Mouse (Mus musculus) intestine, embryonic 15.5 days (tissue): ENCODE measurements around the gene Prkcq. TPM values are rescaled to one million over a fixed set of nuclear protein-coding genes. Genes with fewer than 3 reads are reported as not detected.

Experiments used
- ATAC-seq: fragments of 200-750 bp; cut with Nextera tagmentation; 2 replicates; pipeline ENCODE4 v1.8.0; 2017; ENCODE audit warnings: moderate TSS enrichment, moderate library complexity
- H3K27ac ChIP-seq: fragments of 300-500 bp; sonication (generic); 2 replicates; pipeline ENCODE4 v1.5.1; 2015; ENCODE audit warnings: mild to moderate bottlenecking, inconsistent platforms
- H3K27me3 ChIP-seq: fragments of 300-500 bp; sonication (generic); replicated peaks from 2 replicates; pipeline ENCODE4 v1.6.1; 2015; ENCODE audit warnings: inconsistent platforms
- H3K36me3 ChIP-seq: fragments of 300-500 bp; sonication (generic); 2 replicates; pipeline ENCODE4 v1.6.1; 2015; ENCODE audit warnings: inconsistent platforms
- H3K4me1 ChIP-seq: fragments of 300-500 bp; sonication (generic); replicated peaks from 2 replicates; pipeline ENCODE4 v1.6.1; 2015; ENCODE audit warnings: inconsistent platforms
- H3K4me2 ChIP-seq: fragments of 300-500 bp; sonication (generic); replicated peaks from 2 replicates; pipeline ENCODE4 v1.6.1; 2015; ENCODE audit warnings: mild to moderate bottlenecking, inconsistent platforms
- H3K4me3 ChIP-seq: fragments of 300-500 bp; sonication (generic); replicated peaks from 2 replicates; pipeline ENCODE4 v1.5.1; 2015; ENCODE audit warnings: inconsistent platforms
- H3K9ac ChIP-seq: fragments of 300-500 bp; sonication (generic); 2 replicates; pipeline ENCODE4 v1.6.1; 2015; ENCODE audit warnings: inconsistent platforms
- H3K9me3 ChIP-seq: fragments of 300-500 bp; sonication (generic); 2 replicates; pipeline ENCODE4 v1.6.1; 2016; ENCODE audit warnings: inconsistent platforms
- WGBS: fragments of 180-500 bp; shearing (Covaris S2); methylation state at CpG from one replicate; pipeline ENCODE4 v1.1.7; 2015; 5-methylcytosine and 5-hydroxymethylcytosine counted together
- polyA plus RNA-seq: library from polyadenylated mRNA; unstranded; fragments of >200 nt; fragmentation: Nextera tagmentation; extraction: Ambion mirVana; gene quantifications from 2 replicates; pipeline ENCODE4 v1.2.1, GENCODE M21; 2015

The Prkcq gene
- polyA plus RNA-seq, 1 experiment from 2014 or later: 2.0 TPM

DNA sequence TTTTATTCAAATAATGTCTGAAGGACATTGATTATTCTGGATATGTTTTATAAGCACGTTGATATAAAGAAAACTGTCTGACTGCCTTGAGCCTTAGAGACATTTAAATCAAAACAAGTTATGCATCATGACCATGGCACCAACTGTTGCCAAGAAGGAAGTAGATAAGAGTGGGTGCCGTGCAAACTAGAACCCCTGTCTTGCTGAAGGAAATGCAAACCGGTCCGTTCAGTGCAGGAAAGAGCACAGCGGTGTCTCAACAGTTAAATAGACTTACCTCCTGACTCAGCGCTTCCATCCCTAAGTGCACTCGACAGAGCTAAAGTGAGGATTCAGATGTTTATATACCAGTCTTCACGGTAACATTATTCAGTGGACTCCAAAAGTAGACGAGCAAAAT is 36.4 kb downstream of the Prkcq start:
- ATAC-seq: no peak
- Histone ChIP-seq H3K27ac (no peak overlapping the region), H3K4me3 (no peak overlapping the region), H3K27me3 (no peaks in the 10 kb centered on the region), H3K9ac (no peak overlapping the region), H3K4me2 (no peak overlapping the region), H3K9me3 (no peaks in the 10 kb centered on the region), H3K36me3 (no peaks in the 10 kb centered on the region), H3K4me1 (no peaks in the 10 kb centered on the region)
- 58% methylated on average over 9 of the region's 9 CpGs for WGBS

DNA sequence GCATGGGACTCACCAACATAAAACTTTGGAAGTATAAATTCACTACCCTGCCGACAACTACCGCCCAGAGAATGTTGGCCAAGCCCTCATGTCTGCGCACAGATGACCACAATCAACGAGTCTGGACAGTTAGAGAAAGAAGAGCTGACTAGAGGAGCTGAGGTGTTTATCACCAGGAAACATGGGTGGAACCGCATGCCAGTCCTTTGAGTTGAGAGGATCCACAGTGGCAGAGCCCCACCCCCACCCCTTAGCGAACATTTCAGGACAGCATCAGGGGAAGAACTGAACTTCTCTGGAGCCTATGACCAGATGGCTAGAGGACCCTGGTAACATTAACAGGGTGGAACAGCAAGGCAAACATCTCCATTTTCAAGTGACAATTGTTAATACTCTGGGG is 37.4 kb downstream of the Prkcq start:
- H3K27ac ChIP-seq: no peak overlapping the region
- 76% methylated on average over 6 of the region's 6 CpGs for WGBS
- H3K4me3 ChIP-seq: no peak overlapping the region
- no peaks in the 10 kb centered on the region for H3K9me3 ChIP-seq
- no peak overlapping the region for H3K9ac ChIP-seq
- H3K36me3 ChIP-seq: no peaks in the 10 kb centered on the region
- no peaks in the 10 kb centered on the region for H3K27me3 ChIP-seq
- no peaks in the 10 kb centered on the region for H3K4me1 ChIP-seq
- ATAC-seq: no peak
- H3K4me2 ChIP-seq: no peak overlapping the region

DNA sequence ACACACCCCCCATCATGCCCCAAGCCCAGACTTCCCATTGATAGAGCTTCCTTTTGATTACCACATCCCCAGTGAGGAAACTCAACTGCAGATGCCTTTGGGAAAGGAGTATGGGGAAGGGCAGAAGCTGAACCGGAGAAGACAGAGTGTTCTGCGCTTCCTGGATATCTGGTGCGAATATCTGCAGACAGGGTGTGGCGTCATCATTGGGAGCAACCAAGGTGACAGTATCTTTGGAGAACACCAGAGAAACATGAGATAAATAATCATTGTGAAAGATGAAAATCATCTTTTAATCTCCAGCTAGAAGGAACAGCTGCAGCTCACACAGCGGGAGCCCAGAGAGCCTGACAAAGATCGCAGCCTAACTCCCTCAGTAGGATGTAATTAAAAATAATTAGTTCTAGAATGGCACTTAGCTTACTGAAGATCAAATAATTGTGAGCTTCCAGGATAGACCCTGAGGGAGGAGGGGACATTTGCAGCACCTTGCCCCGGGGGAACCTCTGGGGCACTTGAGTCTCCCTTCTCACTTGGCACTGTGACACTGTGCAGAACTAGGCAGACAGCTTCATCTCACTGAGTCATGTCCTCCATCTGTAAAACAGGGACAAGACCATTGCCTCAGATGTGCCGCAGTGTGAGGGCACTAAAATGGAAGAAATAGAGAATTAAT is 38.5 kb downstream of the Prkcq start:
- no peak overlapping the region for H3K27ac ChIP-seq
- H3K9ac ChIP-seq: no peak overlapping the region
- no peaks in the 10 kb centered on the region for H3K9me3 ChIP-seq
- no peaks in the 10 kb centered on the region for H3K36me3 ChIP-seq
- H3K4me2 ChIP-seq: no peak overlapping the region
- no peaks in the 10 kb centered on the region for H3K4me1 ChIP-seq
- no peak overlapping the region for H3K4me3 ChIP-seq
- no peaks in the 10 kb centered on the region for H3K27me3 ChIP-seq
- ATAC-seq: no peak
- WGBS: 76% methylated on average over 8 of the region's 8 CpGs

DNA sequence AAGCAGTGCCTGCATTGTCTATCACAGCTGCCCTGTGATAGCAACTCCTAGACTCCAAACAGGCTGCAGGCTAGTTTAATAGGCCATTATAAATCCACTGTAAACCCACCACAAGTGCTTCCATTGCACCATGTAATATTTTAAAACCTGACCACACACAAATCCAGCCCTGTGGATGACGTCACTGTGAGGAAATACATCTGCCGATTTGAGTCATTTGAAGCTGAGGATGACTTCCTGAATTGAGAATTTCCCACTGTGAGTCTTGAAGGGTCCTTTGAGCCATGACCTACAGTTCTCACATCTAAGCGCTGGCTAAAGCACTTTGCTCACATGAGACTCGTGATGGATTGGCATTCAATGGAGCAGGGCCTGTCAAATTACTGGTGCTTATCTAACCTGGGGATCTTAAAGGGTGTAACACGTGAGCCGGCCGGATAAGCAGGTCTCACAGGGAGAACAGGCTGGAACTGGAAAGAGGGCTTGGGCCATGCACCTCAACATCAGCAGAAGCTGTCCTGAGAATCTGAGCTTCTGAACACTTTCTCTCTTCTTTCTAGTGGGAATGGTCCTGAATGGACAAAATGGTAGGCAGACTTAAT is 40.2 kb downstream of the Prkcq start:
- Histone ChIP-seq H3K27ac (no peak overlapping the region), H3K4me3 (no peak overlapping the region), H3K4me1 (no peaks in the 10 kb centered on the region), H3K36me3 (no peaks in the 10 kb centered on the region), H3K9me3 (no peaks in the 10 kb centered on the region), H3K9ac (no peak overlapping the region), H3K4me2 (no peak overlapping the region), H3K27me3 (no peaks in the 10 kb centered on the region)
- ATAC-seq: no peak
- 44% methylated on average over 7 of the region's 7 CpGs for WGBS

DNA sequence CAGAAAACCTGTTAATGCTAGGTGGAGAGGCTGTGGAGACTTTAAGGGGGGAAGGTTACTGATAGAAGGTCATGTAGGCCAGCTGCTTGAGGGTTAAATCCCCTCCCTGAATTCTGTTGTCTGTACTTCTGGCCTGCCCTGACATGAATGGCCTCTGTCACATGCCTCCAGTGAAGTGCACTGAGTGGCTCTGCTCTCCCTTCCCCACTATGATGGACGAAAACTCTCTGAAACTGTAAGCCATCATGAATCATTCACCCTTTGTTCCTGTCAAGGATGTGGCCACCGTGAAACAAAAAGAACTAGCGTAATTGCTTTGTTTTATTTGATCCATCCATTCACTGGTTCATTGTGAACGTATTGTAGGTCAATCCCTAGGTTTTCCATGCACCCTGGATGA is 44.5 kb downstream of the Prkcq start:
- WGBS: 79% methylated on average over 4 of the region's 4 CpGs

DNA sequence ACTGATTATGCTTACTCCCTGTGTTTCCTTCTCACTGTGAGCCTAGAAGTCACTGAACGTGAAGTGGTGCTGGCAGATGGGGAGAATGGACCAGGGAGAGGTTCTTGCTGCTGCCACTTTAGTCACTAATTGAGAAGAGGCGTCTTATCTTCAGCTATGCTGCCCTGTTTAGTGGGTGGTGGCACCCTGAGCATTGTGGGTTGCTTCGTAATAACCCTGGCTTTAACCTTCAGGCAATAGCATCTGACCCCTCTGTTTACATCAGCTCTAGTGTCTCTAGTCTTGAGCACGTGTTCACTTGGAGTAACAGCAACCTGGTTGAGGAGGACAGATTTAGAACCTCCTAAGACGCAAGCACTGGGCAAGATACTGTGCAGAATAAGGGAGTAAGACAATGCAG is 44.9 kb downstream of the Prkcq start:
- WGBS: 69% methylated on average over 5 of the region's 5 CpGs
- Histone ChIP-seq H3K27ac (no peak overlapping the region), H3K27me3 (no peaks in the 10 kb centered on the region), H3K4me2 (no peak overlapping the region), H3K36me3 (no peaks in the 10 kb centered on the region), H3K4me3 (no peak overlapping the region), H3K4me1 (no peaks in the 10 kb centered on the region), H3K9ac (no peak overlapping the region), H3K9me3 (no peaks in the 10 kb centered on the region)
- no peak for ATAC-seq

More for the DNA sequence above, 44.5 kb downstream of the Prkcq start:
- Histone ChIP-seq H3K27ac (no peak overlapping the region), H3K4me3 (no peak overlapping the region), H3K4me2 (no peak overlapping the region), H3K27me3 (no peaks in the 10 kb centered on the region), H3K9me3 (no peaks in the 10 kb centered on the region), H3K4me1 (no peaks in the 10 kb centered on the region), H3K9ac (no peak overlapping the region), H3K36me3 (no peaks in the 10 kb centered on the region)
- ATAC-seq: no peak

DNA sequence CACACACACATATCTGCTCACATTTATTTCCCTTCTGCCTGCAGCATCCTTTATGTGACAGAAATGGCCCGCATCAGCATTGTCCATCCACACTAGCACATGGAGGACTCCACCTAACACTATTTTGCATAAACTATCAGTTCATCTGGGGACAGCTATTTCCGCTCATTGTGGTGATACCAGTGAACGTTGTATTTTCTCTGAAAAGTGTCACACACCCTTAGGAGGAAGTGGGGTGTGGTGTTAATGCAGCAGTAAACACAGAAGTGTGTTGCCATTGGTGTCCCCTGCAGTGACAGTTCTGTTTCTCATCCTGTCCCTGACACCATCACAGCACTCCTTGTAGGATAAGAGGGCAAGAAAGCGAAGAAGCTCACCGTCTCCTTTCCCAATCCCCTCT is 46.2 kb downstream of the Prkcq start:
- Histone ChIP-seq H3K27me3 (no peaks in the 10 kb centered on the region), H3K9me3 (no peaks in the 10 kb centered on the region), H3K4me3 (no peak overlapping the region), H3K9ac (no peak overlapping the region), H3K36me3 (no peaks in the 10 kb centered on the region), H3K4me2 (no peak overlapping the region), H3K4me1 (no peaks in the 10 kb centered on the region), H3K27ac (no peak overlapping the region)
- WGBS: 67% methylated on average over 5 of the region's 5 CpGs
- ATAC-seq: no peak

DNA sequence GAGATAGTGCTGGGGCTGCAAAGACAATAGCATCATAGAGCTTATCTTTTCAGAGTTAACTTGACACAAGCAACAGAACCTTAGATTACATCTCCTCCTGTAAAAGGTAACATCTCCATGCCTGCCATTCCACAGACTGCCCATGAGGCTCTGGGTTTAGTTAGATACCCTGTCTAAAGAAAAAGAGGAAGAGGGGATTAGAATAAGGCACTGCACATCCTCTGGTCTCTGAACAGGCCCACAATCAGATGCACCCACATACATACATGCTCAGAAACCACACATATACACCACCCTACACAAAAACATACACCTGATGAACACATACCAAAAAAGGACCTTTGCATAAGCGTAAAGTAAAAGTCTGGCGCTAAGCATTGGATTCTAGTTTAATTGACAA is 47.4 kb downstream of the Prkcq start:
- Histone ChIP-seq H3K4me2 (no peak overlapping the region), H3K36me3 (no peaks in the 10 kb centered on the region), H3K4me3 (no peak overlapping the region), H3K27me3 (no peaks in the 10 kb centered on the region), H3K9ac (no peak overlapping the region), H3K9me3 (no peaks in the 10 kb centered on the region), H3K27ac (no peak overlapping the region), H3K4me1 (no peaks in the 10 kb centered on the region)
- no peak for ATAC-seq
- 94% methylated on average over 2 of the region's 2 CpGs for WGBS

DNA sequence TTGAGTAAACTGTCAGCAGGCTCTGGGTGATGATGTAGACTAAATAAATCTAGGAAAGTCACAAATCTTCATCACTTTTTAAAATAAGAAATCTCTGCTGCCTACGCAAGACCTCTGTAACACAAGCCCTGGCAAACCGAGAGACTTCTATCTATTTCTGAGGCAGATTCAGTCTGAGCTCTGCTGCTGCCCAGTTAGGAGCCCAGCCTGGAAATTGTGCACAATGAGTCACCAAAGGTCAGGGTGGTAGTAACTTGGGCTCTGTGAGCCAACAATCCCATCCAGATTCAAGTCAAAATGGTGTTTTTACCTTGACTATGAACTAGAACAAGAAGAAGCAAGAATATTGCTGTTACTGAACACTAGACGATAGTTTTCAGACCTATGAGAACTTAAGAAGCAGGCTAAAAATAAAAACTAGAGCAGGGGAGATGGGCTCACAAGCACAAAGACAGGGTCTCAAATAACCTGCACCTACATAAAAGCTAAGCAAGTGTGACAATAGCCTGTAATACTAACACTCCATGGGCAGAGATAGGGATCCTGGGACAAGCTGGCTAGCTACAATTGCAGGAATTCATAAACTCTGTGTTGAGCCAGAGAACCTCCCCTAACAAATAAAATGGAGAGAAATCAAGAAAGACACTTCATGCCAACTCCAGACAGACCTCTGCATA is 53.0 kb downstream of the Prkcq start:
- Histone ChIP-seq H3K9ac (no peak overlapping the region), H3K4me2 (no peak overlapping the region), H3K9me3 (no peaks in the 10 kb centered on the region), H3K36me3 (no peaks in the 10 kb centered on the region), H3K27me3 (no peaks in the 10 kb centered on the region), H3K27ac (no peak overlapping the region), H3K4me1 (no peaks in the 10 kb centered on the region), H3K4me3 (no peak overlapping the region)
- ATAC-seq: no peak
- WGBS: 91% methylated on average over 3 of the region's 3 CpGs

DNA sequence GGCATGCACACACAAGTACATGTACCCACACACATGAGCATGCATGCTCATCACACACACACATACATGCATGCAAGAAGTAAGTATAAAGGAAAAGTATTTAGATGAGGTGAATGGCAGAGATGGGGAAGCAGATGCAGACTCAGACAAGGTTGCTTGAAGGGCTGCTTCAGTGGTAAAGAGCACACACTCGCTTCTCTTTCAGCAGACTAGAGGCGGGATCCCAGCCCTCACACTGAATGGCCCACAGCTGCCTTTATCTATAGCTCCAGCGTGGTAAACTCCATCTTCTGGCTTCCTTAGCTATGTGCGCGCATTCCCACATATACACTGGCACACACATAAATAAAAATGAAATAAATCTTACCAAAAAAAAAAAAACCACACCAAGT is 53.6 kb downstream of the Prkcq start:
- no peaks in the 10 kb centered on the region for H3K9me3 ChIP-seq
- 71% methylated on average over 5 of the region's 5 CpGs for WGBS
- no peak overlapping the region for H3K4me3 ChIP-seq
- no peak overlapping the region for H3K27ac ChIP-seq
- no peak for ATAC-seq
- no peaks in the 10 kb centered on the region for H3K27me3 ChIP-seq
- no peaks in the 10 kb centered on the region for H3K4me1 ChIP-seq
- H3K9ac ChIP-seq: no peak overlapping the region
- no peaks in the 10 kb centered on the region for H3K36me3 ChIP-seq
- H3K4me2 ChIP-seq: no peak overlapping the region

DNA sequence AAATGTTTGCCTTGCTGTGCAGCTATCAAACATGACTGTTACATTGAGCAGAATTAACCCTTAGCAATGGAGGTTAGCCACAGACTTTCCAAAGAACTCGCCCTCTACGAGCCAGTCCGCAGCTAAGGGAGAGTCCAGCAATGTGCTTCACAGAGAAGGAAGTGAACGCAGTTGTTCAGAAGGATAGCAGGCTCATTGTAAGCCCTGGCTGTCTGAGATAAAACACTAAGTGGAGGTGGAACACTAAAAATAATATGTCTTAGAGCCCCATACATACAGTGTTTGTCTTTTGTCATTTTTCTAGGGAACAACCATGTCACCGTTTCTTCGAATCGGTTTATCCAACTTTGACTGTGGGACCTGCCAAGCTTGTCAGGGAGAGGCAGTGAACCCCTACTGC is 54.6 kb downstream of the Prkcq start:
- no peak overlapping the region for H3K4me3 ChIP-seq
- H3K27ac ChIP-seq: no peak overlapping the region
- H3K9me3 ChIP-seq: no peaks in the 10 kb centered on the region
- H3K4me1 ChIP-seq: no peaks in the 10 kb centered on the region
- no peak overlapping the region for H3K4me2 ChIP-seq
- no peaks in the 10 kb centered on the region for H3K36me3 ChIP-seq
- 88% methylated on average over 7 of the region's 7 CpGs for WGBS
- no peaks in the 10 kb centered on the region for H3K27me3 ChIP-seq
- H3K9ac ChIP-seq: no peak overlapping the region
- ATAC-seq: no peak

DNA sequence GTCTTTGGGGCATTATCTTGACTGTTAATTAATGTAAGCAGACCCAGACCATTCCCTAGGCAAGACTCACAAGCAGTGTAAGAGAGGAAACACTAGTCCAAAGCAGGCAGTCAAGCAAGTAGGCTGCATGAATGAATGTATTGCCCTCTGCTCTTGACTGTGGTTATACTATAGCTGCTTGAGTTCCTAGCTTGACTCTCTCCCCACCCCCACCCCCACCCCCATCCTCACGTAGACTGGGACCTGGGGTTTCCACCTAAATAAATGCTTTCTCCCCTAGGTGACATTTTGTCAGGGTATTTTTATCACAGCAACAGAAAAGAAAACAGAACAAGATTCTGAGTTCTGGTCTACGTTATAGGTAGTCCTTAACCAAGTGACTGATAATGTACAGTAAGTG is 57.2 kb downstream of the Prkcq start:
- H3K9me3 ChIP-seq: no peaks in the 10 kb centered on the region
- no peaks in the 10 kb centered on the region for H3K27me3 ChIP-seq
- ATAC-seq: no peak
- H3K27ac ChIP-seq: no peak overlapping the region
- H3K4me2 ChIP-seq: no peak overlapping the region
- no peak overlapping the region for H3K9ac ChIP-seq
- 58% methylated on average over 2 of the region's 2 CpGs for WGBS
- H3K36me3 ChIP-seq: no peaks in the 10 kb centered on the region
- no peak overlapping the region for H3K4me3 ChIP-seq
- no peaks in the 10 kb centered on the region for H3K4me1 ChIP-seq

DNA sequence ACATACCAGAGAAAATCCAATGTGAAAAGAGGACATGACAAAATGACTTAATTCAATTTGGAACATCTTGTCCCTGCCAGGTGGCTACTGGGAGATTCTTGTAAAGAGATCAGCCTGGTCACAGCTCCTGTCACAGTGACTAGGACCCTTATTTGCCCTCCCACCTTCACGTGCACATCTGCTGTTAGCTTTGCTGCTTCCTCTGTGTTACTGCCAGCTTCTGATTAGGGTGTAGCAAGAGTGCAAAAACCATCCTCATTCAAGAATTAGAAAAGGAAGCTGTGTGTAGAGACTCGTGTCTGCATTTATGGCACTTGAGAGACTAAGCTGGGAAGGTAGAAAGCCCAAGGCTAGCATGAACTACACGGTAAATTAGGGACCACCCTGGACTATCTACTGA is 59.2 kb downstream of the Prkcq start:
- Histone ChIP-seq H3K36me3 (no peaks in the 10 kb centered on the region), H3K4me1 (no peaks in the 10 kb centered on the region), H3K4me2 (no peak overlapping the region), H3K9ac (no peak overlapping the region), H3K4me3 (no peak overlapping the region), H3K27me3 (no peaks in the 10 kb centered on the region), H3K27ac (no peak overlapping the region), H3K9me3 (no peaks in the 10 kb centered on the region)
- 68% methylated on average over 3 of the region's 3 CpGs for WGBS
- no peak for ATAC-seq
